Mouse (Mus musculus): ENCODE measurements at regions not wholly inside any gene's neighbourhood (a gene's known extent, or its start where the extent isn't known, plus 50 kb on each side); places are given as distances from the start of the nearest gene placed in this dataset.

DNA sequence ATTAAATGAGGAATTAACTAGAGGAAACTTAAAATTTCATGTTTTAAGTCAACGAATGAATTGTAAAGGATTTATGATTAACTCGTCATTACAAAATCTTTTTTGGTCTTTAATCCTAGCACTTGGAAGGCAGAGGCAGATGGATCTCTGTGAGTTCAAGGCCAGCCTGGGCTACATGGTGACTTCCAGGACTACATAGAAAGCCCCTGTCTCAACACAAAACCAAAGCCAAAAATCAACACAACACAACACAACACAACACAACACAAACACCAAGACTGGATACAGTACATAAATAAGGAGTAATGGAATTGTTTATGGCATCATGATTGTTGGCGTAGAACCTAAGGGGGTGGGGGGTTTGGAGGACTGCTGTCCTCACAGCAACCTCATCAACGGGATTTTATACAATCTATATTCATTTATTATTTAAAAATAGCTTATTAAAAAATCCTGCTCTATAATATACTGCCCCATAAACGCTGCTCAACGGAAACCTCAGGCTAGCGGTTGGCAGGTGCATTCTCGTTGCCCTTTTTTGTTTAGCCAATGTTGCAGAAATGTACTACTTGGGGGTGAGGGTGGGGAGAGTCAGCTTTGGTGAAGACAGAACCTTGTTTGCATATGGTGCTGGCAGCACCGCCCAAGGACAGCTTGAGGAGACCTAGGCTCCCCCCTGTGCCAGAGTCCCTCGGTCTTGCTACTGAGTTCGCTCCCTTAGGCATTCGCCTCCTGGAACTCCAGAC lies 53.9 kb upstream of the Cpsf6 start:
- Histone ChIP-seq H3K27ac (no peak overlapping the region), H3K79me2 (ENCODE audit: inconsistent target) (no peaks in the 10 kb centered on the region), H3K36me3 (ENCODE audit: inconsistent target) (no peaks in the 10 kb centered on the region), H3K4me3 (ENCODE audit: inconsistent target) (no peak overlapping the region)
- 91% methylated on average over 11 of the region's 12 CpGs for WGBS (ENCODE audit: missing documents)

DNA sequence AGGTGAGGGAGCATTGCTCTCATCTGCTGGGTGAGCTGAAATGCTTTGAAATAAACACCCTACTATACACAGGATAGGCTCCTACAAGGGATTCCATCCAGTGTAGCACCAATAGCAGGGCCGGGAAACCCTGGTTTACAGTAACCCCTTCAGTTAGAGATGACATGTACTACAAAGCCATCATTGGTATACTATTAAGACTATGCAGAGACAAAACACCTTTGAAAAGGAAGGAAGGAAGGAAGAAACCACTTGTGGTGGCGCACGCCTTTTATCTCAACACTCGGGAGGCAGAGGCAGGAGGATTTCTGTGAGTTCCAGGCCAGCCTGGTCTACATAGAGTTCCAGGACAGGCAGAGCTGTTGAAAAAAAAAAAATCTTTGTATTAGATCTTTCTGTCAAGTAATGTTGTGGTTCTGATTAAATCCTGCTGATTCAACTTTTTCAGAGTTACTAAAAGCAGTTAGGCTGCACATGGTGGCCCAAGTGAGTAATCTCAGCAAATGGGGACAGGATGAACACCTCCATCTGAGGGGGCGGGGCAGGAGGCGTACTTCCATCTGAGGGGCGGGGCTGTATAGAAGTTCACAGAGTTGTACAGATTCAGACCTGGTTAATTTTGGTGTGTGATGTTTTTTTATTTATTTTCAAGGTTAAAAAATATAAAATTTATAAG lies 53.2 kb upstream of the Cpsf6 start:
- 91% methylated on average over 7 of the region's 7 CpGs for WGBS (ENCODE audit: missing documents)
- Histone ChIP-seq H3K4me3 (ENCODE audit: inconsistent target) (no peak overlapping the region; the same call in 1 of the 2 replicates), H3K79me2 (ENCODE audit: inconsistent target) (no peaks in the 10 kb centered on the region), H3K27ac (no peak overlapping the region), H3K36me3 (ENCODE audit: inconsistent target) (no peaks in the 10 kb centered on the region)

DNA sequence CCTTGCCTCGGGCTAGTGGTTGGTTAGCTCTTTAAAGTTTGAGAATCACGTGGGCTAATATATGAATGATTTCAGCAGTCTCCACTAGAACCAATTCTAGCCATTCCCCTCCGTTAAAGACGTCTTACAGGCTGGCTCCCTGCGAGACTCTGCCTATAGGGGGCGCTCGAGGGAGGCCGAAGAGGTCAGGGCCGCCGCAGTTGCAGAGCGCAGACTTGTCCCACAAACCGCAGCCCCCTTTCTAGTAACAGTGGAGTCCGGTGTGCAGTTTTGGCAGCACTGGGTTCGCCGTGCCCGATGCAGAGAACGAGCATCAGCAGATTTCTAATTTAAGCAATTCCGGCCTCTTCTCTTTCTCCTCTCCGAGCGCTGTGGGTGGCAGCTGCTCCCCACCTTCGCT lies 52.6 kb upstream of the Cpsf6 start:
- Histone ChIP-seq H3K4me3 (ENCODE audit: inconsistent target) (no peak overlapping the region; the same call in 1 of the 2 replicates), H3K27ac (no peak overlapping the region), H3K79me2 (ENCODE audit: inconsistent target) (no peaks in the 10 kb centered on the region), H3K36me3 (ENCODE audit: inconsistent target) (no peaks in the 10 kb centered on the region)
- WGBS (ENCODE audit: missing documents) = 23% methylated on average over 18 of the region's 21 CpGs

DNA sequence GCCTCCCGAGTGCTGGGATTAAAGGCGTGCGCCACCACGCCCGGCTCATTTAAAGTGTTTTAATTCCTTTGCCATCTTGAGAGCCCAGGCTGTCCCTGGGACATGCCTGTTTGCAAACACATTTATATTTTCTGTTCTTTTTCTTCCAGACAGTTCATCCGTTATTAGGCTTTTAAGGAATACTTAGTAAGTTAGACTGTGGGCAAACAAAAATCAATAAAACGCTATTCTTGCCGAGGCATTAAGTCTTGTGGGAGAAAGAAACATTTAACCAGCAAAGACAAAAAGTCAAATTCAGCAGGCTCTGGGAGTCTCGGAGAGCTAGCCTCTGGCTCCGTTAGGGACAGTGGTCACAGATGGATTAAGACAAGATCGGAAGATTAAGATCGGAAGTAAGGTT lies 52.0 kb upstream of the Cpsf6 start:
- H3K36me3 ChIP-seq (ENCODE audit: inconsistent target) = no peaks in the 10 kb centered on the region
- H3K27ac ChIP-seq = no peak overlapping the region
- H3K4me3 ChIP-seq (ENCODE audit: inconsistent target) = no peak overlapping the region
- H3K79me2 ChIP-seq (ENCODE audit: inconsistent target) = no peaks in the 10 kb centered on the region
- 84% methylated on average over 12 of the region's 12 CpGs for WGBS (ENCODE audit: missing documents)

- Histone ChIP-seq H3K36me3 (ENCODE audit: inconsistent target) (no peaks in the 10 kb centered on the region), H3K4me3 (ENCODE audit: inconsistent target) (no peak overlapping the region), H3K27ac (no peak overlapping the region), H3K79me2 (ENCODE audit: inconsistent target) (no peaks in the 10 kb centered on the region)
- WGBS (ENCODE audit: missing documents) = 94% methylated on average over 3 of the region's 3 CpGs
Observed at GRCm38 (mm10) chr10:117431086-117431619, 51.3 kb upstream of the Cpsf6 start.

- no peak overlapping the region for H3K27ac ChIP-seq
- no peaks in the 10 kb centered on the region for H3K79me2 ChIP-seq (ENCODE audit: inconsistent target)
- 92% methylated on average over 4 of the region's 5 CpGs for WGBS (ENCODE audit: missing documents)
- no peaks in the 10 kb centered on the region for H3K36me3 ChIP-seq (ENCODE audit: inconsistent target)
- no peak overlapping the region for H3K4me3 ChIP-seq (ENCODE audit: inconsistent target)
Observed at GRCm38 (mm10) chr10:117430224-117430884, 50.5 kb upstream of the Cpsf6 start.

DNA sequence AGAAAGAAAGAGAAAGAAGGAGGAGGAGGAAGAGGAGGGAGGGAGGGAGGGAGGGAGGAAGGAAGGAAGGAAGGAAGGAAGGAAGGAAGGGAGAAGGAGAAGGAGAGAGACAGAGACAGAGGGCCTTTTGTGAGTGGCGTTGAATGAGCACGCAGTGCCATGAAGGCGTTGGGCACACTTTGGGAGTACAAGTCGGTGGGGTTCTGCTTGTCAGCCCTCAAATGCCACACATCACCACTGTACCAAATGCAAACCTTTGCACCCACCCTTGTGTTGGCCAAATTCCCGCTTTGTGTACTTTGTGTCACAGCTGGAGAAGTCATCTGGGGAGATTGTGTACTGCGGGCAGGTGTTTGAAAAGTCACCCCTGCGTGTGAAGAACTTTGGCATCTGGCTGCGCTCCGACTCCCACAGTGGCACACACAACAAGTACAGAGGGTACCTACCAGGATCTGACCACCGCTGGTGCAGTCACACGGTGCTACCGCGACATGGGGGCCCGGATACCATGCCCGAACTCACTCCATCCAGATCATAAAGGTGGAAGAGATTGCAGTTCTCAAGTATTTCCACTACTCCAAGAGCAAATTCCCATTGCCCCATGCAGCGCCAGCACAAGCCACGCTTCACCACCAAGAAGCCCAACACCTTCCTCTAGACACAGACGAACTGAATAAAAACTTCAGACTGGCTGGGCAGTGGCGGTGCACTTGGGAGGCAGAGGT lies 49.8 kb upstream of the Cpsf6 start:
- Histone ChIP-seq H3K36me3 (ENCODE audit: inconsistent target) (no peaks in the 10 kb centered on the region), H3K27ac (no peak overlapping the region), H3K4me3 (ENCODE audit: inconsistent target) (no peak overlapping the region), H3K79me2 (ENCODE audit: inconsistent target) (no peaks in the 10 kb centered on the region)
- WGBS (ENCODE audit: missing documents) = 95% methylated on average over 19 of the region's 19 CpGs
